Comparison of ENCODE assay signal across 8 mouse cellular contexts in the genomic region with DNA sequence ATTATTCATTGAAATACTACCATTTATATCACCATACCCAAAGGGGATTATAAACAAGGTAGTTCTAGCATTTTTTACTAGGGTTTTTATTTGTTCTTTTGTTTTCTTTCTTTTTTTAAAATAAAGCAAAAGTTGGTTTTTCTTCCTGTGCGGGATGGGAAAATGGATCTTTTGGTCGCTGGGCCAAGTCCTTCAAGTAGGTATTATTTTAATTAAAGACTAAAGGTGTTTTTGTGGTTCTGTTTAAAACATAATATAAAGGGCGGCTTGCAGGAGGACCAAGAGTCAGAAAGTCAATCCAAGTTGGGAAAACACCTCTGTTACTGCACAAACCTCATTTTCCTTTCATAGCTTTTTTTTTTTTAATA. TPM values are rescaled to one million over a fixed set of nuclear protein-coding genes. Genes with fewer than 3 reads are reported as not detected.
DNase-seq lines count a peak whose midpoint lies in the region; ATAC-seq and TF ChIP-seq lines count a peak whose summit lies in the region.

No protein-coding gene starts in this region.

- no peak for TF ChIP-seq POLR2A in cerebellum, adult 2 months (IDR thresholded peaks at IDR 0.05; ENCODE audit: borderline replicate concordance, insufficient read depth, low read length)

- H3K27me3 ChIP-seq in cerebellum, adult 2 months (ENCODE audit: control insufficient read depth, insufficient read depth, low read length), result no peaks in the 10 kb centered on the region
- H3K27me3 ChIP-seq in neural tube, embryonic 11.5 days (ENCODE audit: control insufficient read depth, insufficient read depth, low read length), result no peaks in the 10 kb centered on the region
- no peaks in the 10 kb centered on the region for H3K27me3 ChIP-seq in liver, embryonic 11.5 days (replicated peaks; ENCODE audit: control insufficient read depth, insufficient read depth, low read length)
- no peaks in the 10 kb centered on the region for H3K27me3 ChIP-seq in stomach, embryonic 16.5 days (ENCODE audit: control insufficient read depth, insufficient read depth, low read length)

- no peak for TF ChIP-seq CTCF in cerebellum, adult 2 months (IDR thresholded peaks at IDR 0.05; ENCODE audit: borderline replicate concordance, insufficient read depth, low read depth, low read length)

- no peaks in the 10 kb centered on the region for H3K9me3 ChIP-seq in neural tube, embryonic 11.5 days (ENCODE audit: control insufficient read depth, low read length)
- H3K9me3 ChIP-seq in liver, embryonic 11.5 days (ENCODE audit: control insufficient read depth, low read length), result no peaks in the 10 kb centered on the region
- H3K9me3 ChIP-seq in stomach, embryonic 16.5 days (replicated peaks; ENCODE audit: control insufficient read depth, low read length), result no peaks in the 10 kb centered on the region

- WGBS in cerebellum, adult 2 months, result 35% methylated on average over 3 of the region's 3 CpGs
- 14% methylated on average over 3 of the region's 3 CpGs for WGBS in neural tube, embryonic 11.5 days
- WGBS in liver, embryonic 11.5 days, result 25% methylated on average over 3 of the region's 3 CpGs
- whole genome bisulfite sequencing in stomach, embryonic 16.5 days, result 54% methylated on average over 3 of the region's 3 CpGs

- H3K4me1 ChIP-seq in cerebellum, adult 2 months (ENCODE audit: control insufficient read depth, insufficient read depth, low read length), result no peaks in the 10 kb centered on the region
- H3K4me1 ChIP-seq in neural tube, embryonic 11.5 days (ENCODE audit: control insufficient read depth, insufficient read depth, low read length), result peaks cover 12% of the 10 kb centered on the region; the same call in 1 of the 2 replicates
- peaks cover 30% of the 10 kb centered on the region for H3K4me1 ChIP-seq in liver, embryonic 11.5 days (replicated peaks; ENCODE audit: control insufficient read depth, insufficient read depth, low read length)
- H3K4me1 ChIP-seq in stomach, embryonic 16.5 days (ENCODE audit: control insufficient read depth, insufficient read depth, low read length), result peaks cover 33% of the 10 kb centered on the region

- peak overlapping the region; percentile 64 for H3K4me3 ChIP-seq in cerebellum, adult 2 months (replicated peaks; ENCODE audit: insufficient read depth, low read depth, low read length)
- peak overlapping the region; percentile 48 for H3K4me3 ChIP-seq in neural tube, embryonic 11.5 days (ENCODE audit: low read depth, low read length)
- H3K4me3 ChIP-seq in liver, embryonic 11.5 days (ENCODE audit: low read depth, low read length), result peak overlapping the region; percentile 75
- H3K4me3 ChIP-seq in stomach, embryonic 16.5 days (replicated peaks; ENCODE audit: low read length), result peak overlapping the region; percentile 60

- H3K9ac ChIP-seq in neural tube, embryonic 11.5 days (ENCODE audit: low read length), result peak overlapping the region; percentile 77
- peak overlapping the region; percentile 94 for H3K9ac ChIP-seq in liver, embryonic 11.5 days (ENCODE audit: low read depth, low read length)
- H3K9ac ChIP-seq in stomach, embryonic 16.5 days (ENCODE audit: low read length), result peak overlapping the region; percentile 79

- H3K27ac ChIP-seq in cerebellum, adult 2 months (ENCODE audit: insufficient read depth, low read length), result no peak overlapping the region
- H3K27ac ChIP-seq in neural tube, embryonic 11.5 days (ENCODE audit: low read depth, low read length), result peak overlapping the region; percentile 98
- H3K27ac ChIP-seq in liver, embryonic 11.5 days (ENCODE audit: low read depth, low read length), result peak overlapping the region; percentile 100; the same call in 1 of the 2 replicates
- H3K27ac ChIP-seq in stomach, embryonic 16.5 days (ENCODE audit: low read length), result peak overlapping the region; percentile 100

- H3K4me2 ChIP-seq in neural tube, embryonic 11.5 days (ENCODE audit: low read depth), result peak overlapping the region; percentile 94
- peak overlapping the region; percentile 90 for H3K4me2 ChIP-seq in liver, embryonic 11.5 days
- peak overlapping the region; percentile 95 for H3K4me2 ChIP-seq in stomach, embryonic 16.5 days (ENCODE audit: low read depth, low read length)

- DNase-seq in cerebellum, adult 2 months, result no peak
- no peak for DNase-seq in cerebellum, adult 11 months
- DNase-seq in neural tube, embryonic 11.5 days (ENCODE audit: low spot score), result no peak
- no peak for DNase-seq in neural tube, embryonic 10.5 days (ENCODE audit: extremely low spot score, low spot score)
- DNase-seq in liver, embryonic 11.5 days (ENCODE audit: low spot score), result no peak
- no peak for DNase-seq in layer of hippocampus, postnatal 25 days (ENCODE audit: extremely low spot score in 1 of 2, low spot score in 1 of 2)
- DNase-seq in ovary, postnatal 10 days (ENCODE audit: low spot score), result no peak

- ATAC-seq in neural tube, embryonic 11.5 days (ENCODE audit: insufficient read depth, low FRiP score, low TSS enrichment), result no peak
- ATAC-seq in liver, embryonic 11.5 days (replicated peaks; ENCODE audit: low FRiP score), result no peak
- no peak for ATAC-seq in stomach, embryonic 16.5 days (ENCODE audit: insufficient read depth, low FRiP score)

- H3K36me3 ChIP-seq in neural tube, embryonic 11.5 days (ENCODE audit: control insufficient read depth, insufficient read depth, low read length), result no peaks in the 10 kb centered on the region
- no peaks in the 10 kb centered on the region; the same call in 1 of the 2 replicates for H3K36me3 ChIP-seq in liver, embryonic 11.5 days (ENCODE audit: control insufficient read depth, insufficient read depth, low read length)
- H3K36me3 ChIP-seq in stomach, embryonic 16.5 days (ENCODE audit: control insufficient read depth, insufficient read depth, low read length), result no peaks in the 10 kb centered on the region

RNA-seq across cellular contexts. Expression of a gene that starts 6.1 kb away (rescaled TPM):
- polyA plus RNA-seq in cerebellum, adult 2 months (2012; rRNA removed), result 45.6 and 52.7 TPM in 2 replicates
- 17.8 and 20.7 TPM in 2 replicates for polyA plus RNA-seq in neural tube, embryonic 11.5 days (2014; fragmentation: Nextera tagmentation; extraction: Ambion mirVana)
- 8.9 and 9.4 TPM in 2 replicates for polyA plus RNA-seq in liver, embryonic 11.5 days (2014; fragmentation: Nextera tagmentation; extraction: Ambion mirVana)
- polyA plus RNA-seq in stomach, embryonic 16.5 days (2015; fragmentation: Nextera tagmentation; extraction: Ambion mirVana), result 15.5 and 17.7 TPM in 2 replicates
- total RNA-seq in layer of hippocampus, postnatal 25 days (2021), result 10 to 100 TPM; 51.3 to 51.5 TPM

RNA-seq across cellular contexts. Expression of a gene that starts 27.9 kb away (rescaled TPM):
- 30.5 and 32.5 TPM in 2 replicates for polyA plus RNA-seq in cerebellum, adult 2 months (2012; rRNA removed)
- polyA plus RNA-seq in neural tube, embryonic 11.5 days (2014; fragmentation: Nextera tagmentation; extraction: Ambion mirVana), result 27.4 and 31.0 TPM in 2 replicates
- 6.1 and 9.1 TPM in 2 replicates for polyA plus RNA-seq in liver, embryonic 11.5 days (2014; fragmentation: Nextera tagmentation; extraction: Ambion mirVana)
- polyA plus RNA-seq in stomach, embryonic 16.5 days (2015; fragmentation: Nextera tagmentation; extraction: Ambion mirVana), result 9.7 and 10.5 TPM in 2 replicates
- total RNA-seq in layer of hippocampus, postnatal 25 days (2021), result 10 to 100 TPM; 25.2 to 28.3 TPM

RNA-seq across cellular contexts. Expression of a gene that starts 55.2 kb away (rescaled TPM):
- polyA plus RNA-seq in cerebellum, adult 2 months (2012; rRNA removed), result 1.5 TPM in 2 replicates
- 2.8 and 3.2 TPM in 2 replicates for polyA plus RNA-seq in neural tube, embryonic 11.5 days (2014; fragmentation: Nextera tagmentation; extraction: Ambion mirVana)
- 2.5 and 2.6 TPM in 2 replicates for polyA plus RNA-seq in liver, embryonic 11.5 days (2014; fragmentation: Nextera tagmentation; extraction: Ambion mirVana)
- 2.2 and 2.9 TPM in 2 replicates for polyA plus RNA-seq in stomach, embryonic 16.5 days (2015; fragmentation: Nextera tagmentation; extraction: Ambion mirVana)
- total RNA-seq in layer of hippocampus, postnatal 25 days (2021), result 1 to 10 TPM; 2.5 to 2.8 TPM
